Mouse (Mus musculus) testis, adult 2 months (tissue): Measurements from ENCODE around the gene Mrtfa. TPM values are rescaled to one million over a fixed set of nuclear protein-coding genes. Genes with fewer than 3 reads are reported as not detected.

Source experiments
- H3K27ac ChIP-seq: fragments of 200-500 bp; 2 replicates; pipeline ENCODE4 v1.5.1; 2012; ENCODE audit warnings: low read depth, low read length; ENCODE audit not compliant: control insufficient read depth, insufficient read depth
- H3K27me3 ChIP-seq: fragments of 200-500 bp; 2 replicates; pipeline ENCODE4 v1.6.1; 2012; ENCODE audit warnings: mild to moderate bottlenecking, low read length, moderate library complexity; ENCODE audit not compliant: control insufficient read depth, insufficient read depth
- H3K36me3 ChIP-seq: fragments of 200-500 bp; 2 replicates; pipeline ENCODE4 v1.6.1; 2012; ENCODE audit warnings: mild to moderate bottlenecking, low read length; ENCODE audit not compliant: control insufficient read depth, insufficient read depth
- H3K4me1 ChIP-seq: fragments of 200-500 bp; 2 replicates; pipeline ENCODE4 v1.6.1; 2012; ENCODE audit warnings: low read length; ENCODE audit not compliant: control insufficient read depth, insufficient read depth
- H3K4me3 ChIP-seq: fragments of 200-500 bp; 2 replicates; pipeline ENCODE4 v1.5.1; 2012; ENCODE audit warnings: low read depth, mild to moderate bottlenecking, low read length, moderate library complexity, mixed read lengths; ENCODE audit not compliant: control insufficient read depth
- CTCF ChIP-seq: fragments of 200-500 bp; IDR thresholded peaks from 2 replicates; pipeline ENCODE4 v1.5.1; 2012; ENCODE audit warnings: low read depth, mild to moderate bottlenecking, inconsistent platforms, low read length, moderate library complexity; ENCODE audit not compliant: control insufficient read depth, insufficient read depth, insufficient replicate concordance
- POLR2A ChIP-seq: fragments of 200-500 bp; IDR thresholded peaks from 2 replicates; pipeline ENCODE4 v1.6.1; 2012; ENCODE audit warnings: low read depth, mild to moderate bottlenecking, inconsistent platforms, low read length, moderate library complexity; ENCODE audit not compliant: control insufficient read depth
- polyA plus RNA-seq: library from polyadenylated mRNA; depleted of rRNA; stranded (reverse); fragments of >200 nt; gene quantifications from 2 replicates; pipeline ENCODE4 v1.2.3, GENCODE M21; 2012

Gene Mrtfa
- polyA plus RNA-seq, 1 experiment = 26.8 TPM

DNA sequence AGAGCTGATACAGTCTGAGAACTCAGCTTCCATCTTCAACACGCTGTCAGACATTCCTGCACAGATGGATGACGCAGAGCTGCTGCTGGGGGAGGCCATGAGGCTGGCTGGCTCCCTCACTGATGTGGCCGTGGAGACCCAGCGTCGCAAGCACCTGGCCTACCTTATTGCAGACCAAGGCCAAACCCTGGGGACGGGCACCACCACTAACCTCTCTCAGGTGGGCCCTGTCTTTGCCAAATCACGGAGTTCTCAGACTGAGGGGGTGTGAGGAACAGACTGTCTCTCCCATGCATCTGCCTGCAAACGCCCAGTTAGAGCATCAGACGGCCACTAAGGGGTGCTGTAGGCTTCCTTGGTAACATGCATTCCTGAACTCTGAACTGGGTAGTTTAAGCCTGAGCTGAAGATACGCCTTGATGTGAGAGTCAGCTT is 181.9 kb downstream of the Mrtfa start:
- no peak overlapping the region for H3K27ac ChIP-seq
- H3K36me3 ChIP-seq = no peaks in the 10 kb centered on the region
- H3K4me3 ChIP-seq = no peak overlapping the region
- no peaks in the 10 kb centered on the region for H3K4me1 ChIP-seq
- no peaks in the 10 kb centered on the region for H3K27me3 ChIP-seq
- TF ChIP-seq CTCF (peak; percentile 22; the same call in 1 of the 2 replicates), POLR2A (no peak)

DNA sequence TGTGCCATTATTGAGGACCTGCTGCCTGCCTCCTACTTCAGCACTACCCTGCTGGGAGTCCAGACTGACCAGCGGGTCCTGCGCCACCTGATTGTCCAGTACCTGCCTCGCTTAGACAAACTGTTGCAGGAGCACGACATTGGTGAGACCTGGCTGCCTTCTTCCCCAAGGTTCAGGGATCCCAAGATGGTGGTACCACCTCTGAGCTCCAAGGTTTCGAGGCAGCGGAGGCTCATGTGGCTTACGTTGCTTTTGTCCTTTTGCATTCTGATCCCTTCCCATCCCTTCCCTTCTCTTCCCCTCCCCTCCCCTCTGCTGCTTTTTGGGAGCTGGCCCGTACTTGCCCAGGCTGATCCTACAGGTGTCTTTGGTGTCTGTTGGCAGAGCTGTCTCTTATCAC is 182.7 kb downstream of the Mrtfa start:
- no peaks in the 10 kb centered on the region for H3K27me3 ChIP-seq
- no peaks in the 10 kb centered on the region for H3K4me1 ChIP-seq
- H3K36me3 ChIP-seq = no peaks in the 10 kb centered on the region
- H3K4me3 ChIP-seq = no peak overlapping the region
- H3K27ac ChIP-seq = no peak overlapping the region
- no peak for TF ChIP-seq POLR2A
- no peak for TF ChIP-seq CTCF

DNA sequence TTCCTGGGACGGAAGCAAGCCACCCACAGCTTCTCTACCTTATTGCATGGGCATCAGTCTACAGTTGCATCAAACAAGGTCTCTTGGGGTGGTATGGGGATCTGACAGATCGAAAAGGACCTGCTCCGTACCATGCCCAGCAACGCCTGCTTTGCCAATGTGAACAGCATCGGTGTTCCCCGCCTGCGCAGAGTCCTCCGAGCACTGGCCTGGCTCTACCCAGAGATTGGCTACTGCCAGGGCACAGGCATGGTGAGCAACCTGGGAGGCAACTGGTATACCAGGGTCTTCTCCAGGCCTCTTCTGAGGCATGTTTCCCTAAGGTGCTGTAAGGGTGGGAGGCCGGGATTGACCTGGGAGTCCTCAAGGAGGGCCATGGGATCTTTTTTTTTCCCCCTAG is 183.2 kb downstream of the Mrtfa start:
- H3K36me3 ChIP-seq = no peaks in the 10 kb centered on the region
- H3K27ac ChIP-seq = no peak overlapping the region
- TF ChIP-seq CTCF (no peak), POLR2A (no peak)
- H3K27me3 ChIP-seq = no peaks in the 10 kb centered on the region
- no peaks in the 10 kb centered on the region for H3K4me1 ChIP-seq
- no peak overlapping the region for H3K4me3 ChIP-seq

DNA sequence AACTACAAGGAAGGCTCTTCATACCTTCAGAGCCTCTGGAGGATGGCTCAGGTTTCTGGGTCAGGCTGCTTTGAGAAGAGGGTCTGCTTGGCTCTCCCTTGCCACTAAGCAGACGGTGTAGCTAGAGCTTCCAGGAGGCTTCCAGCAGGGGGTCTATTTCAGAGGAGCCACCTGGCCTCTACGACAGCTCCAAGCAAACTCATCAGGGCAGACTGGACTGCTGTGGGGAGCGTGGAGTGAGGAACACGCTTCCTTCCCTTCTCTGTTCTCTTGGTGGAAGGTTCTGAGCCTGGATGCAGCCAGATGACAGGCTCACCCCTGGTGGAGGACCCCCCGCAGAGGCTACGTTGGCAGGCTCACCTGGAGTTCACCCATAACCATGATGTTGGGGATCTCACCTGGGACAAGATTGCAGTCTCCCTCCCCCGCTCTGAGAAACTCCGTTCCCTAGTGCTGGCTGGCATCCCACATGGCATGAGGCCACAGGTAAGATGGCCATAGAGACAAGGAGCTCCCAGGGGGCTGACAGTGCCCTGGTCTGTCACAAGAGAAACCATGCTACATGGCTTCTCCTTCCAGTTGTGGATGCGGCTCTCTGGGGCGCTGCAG is 184.3 kb downstream of the Mrtfa start:
- H3K4me1 ChIP-seq = no peaks in the 10 kb centered on the region
- H3K27ac ChIP-seq = no peak overlapping the region
- TF ChIP-seq CTCF (no peak), POLR2A (no peak)
- no peak overlapping the region for H3K4me3 ChIP-seq
- no peaks in the 10 kb centered on the region for H3K36me3 ChIP-seq
- H3K27me3 ChIP-seq = no peaks in the 10 kb centered on the region

DNA sequence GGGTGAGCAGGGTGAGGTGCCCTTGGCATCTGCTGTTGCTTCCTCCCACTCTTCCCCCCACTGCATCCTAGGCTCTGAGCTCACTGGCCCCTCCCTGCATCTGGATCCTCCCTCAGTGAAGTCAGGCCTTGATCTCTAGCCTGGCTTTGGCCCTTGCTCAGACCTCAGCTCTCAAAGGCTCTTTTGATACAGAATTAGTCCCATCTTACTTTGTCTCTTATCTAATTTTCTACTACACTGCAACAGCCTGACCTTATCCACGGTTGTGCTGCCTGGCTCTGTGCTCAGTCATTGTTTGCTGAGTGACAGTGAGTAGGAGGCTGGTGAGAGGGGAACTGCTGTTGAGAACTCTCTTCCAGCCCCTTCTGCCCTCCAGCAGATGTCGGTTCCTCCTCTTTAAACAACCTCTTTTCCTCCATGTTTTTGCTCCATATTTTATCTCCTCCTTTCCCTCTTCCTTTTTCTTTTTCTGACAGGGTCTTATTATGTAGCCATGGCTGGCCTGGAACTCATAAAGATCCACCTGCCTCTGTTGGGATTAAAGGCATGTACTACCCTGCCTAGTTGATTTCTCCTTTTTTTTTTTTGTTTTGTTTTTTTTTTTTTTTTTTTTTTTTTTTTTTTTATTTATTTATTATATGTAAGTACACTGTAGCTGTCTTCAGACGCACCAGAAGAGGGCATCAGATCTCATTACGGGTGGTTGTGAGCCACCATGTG is 190.0 kb downstream of the Mrtfa start:
- H3K27ac ChIP-seq = no peak overlapping the region

DNA sequence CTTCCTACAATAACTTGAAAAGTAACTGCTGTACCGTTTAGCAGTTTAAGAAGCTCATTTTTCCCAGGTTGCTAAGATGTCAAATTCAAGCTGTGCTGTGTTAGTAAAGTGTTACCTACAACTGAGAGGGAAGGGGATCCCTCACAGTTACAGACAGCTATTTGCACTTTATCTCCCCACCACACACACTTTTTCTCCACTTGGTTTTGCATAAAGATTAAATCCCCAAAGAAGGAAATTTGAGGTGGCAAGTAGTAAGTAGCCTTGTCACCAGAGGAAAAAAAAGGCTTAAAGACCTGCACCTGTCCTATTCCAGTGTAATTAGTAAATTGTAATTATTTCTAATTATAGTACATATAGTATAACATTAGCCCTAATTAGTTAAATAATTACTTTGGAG is 193.5 kb downstream of the Mrtfa start:
- TF ChIP-seq CTCF = no peak
- no peak for TF ChIP-seq POLR2A
- Histone ChIP-seq H3K4me3 (no peak overlapping the region), H3K27ac (no peak overlapping the region), H3K27me3 (no peaks in the 10 kb centered on the region), H3K4me1 (no peaks in the 10 kb centered on the region; the same call in 1 of the 2 replicates), H3K36me3 (no peaks in the 10 kb centered on the region)

More for the DNA sequence above, 190.0 kb downstream of the Mrtfa start:
- Histone ChIP-seq H3K27me3 (no peaks in the 10 kb centered on the region), H3K36me3 (no peaks in the 10 kb centered on the region), H3K4me3 (no peak overlapping the region), H3K4me1 (no peaks in the 10 kb centered on the region)
- no peak for TF ChIP-seq CTCF
- no peak for TF ChIP-seq POLR2A

DNA sequence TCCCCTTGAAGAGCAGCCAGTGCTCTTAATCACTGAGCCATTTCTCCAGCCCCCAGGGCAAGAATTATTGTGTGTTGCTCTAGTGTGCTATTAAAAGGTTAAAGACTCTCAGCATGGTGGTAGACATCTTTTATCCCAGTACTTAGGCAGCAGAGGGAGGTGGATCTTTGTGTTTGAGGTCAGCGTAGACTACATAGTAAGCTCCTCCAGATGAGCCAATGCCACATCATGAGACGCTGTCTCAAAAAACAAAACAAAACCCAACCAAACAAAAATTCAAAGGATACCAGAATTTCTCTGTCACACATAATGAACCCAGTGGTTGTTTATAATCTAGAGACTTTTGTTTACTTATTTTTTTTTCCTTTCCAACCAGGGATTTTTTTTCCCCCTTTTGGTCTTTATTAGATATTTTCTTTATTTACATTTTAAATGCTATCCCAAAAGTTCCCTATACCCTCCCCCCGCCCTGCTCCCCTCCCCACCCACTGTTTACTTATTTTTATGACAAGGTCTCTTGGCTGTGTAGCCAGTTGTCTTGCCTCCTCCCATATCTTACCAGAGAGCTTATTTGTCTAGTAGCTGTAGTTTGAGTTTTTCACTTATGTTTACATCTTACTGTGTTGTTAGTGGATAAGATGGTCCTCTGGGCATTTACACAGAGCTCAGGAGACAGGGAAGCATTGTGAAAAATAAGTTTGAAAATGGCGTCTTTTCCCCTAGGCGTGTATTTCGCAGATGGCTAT is 194.3 kb downstream of the Mrtfa start:
- no peak overlapping the region for H3K27ac ChIP-seq
- no peak overlapping the region for H3K4me3 ChIP-seq
- H3K4me1 ChIP-seq = no peaks in the 10 kb centered on the region; the same call in 1 of the 2 replicates
- H3K27me3 ChIP-seq = no peaks in the 10 kb centered on the region
- TF ChIP-seq POLR2A (no peak), CTCF (no peak)
- H3K36me3 ChIP-seq = no peaks in the 10 kb centered on the region
